Mouse (Mus musculus) liver, embryonic 15.5 days (tissue): ENCODE data around the gene Kctd2. TPM values are rescaled to one million over a fixed set of nuclear protein-coding genes. Genes with fewer than 3 reads are reported as not detected.
A peak's percentile ranks its signal among the peaks of the same experiment; 100 is the strongest.

Source experiments
- ATAC-seq: fragments of 200-750 bp; cut with Nextera tagmentation; 2 replicates; pipeline ENCODE4 v1.8.0; 2017; ENCODE audit warnings: moderate number of reproducible peaks, mild to moderate bottlenecking, moderate library complexity; ENCODE audit not compliant: insufficient read depth
- H3K27ac ChIP-seq: fragments of 300-500 bp; sonication (generic); replicated peaks from 2 replicates; pipeline ENCODE4 v1.5.1; 2015; ENCODE audit warnings: mild to moderate bottlenecking, inconsistent platforms
- H3K27me3 ChIP-seq: fragments of 300-500 bp; sonication (generic); 2 replicates; pipeline ENCODE4 v1.6.1; 2015; ENCODE audit warnings: mild to moderate bottlenecking, inconsistent platforms
- H3K36me3 ChIP-seq: fragments of 300-500 bp; sonication (generic); replicated peaks from 2 replicates; pipeline ENCODE4 v1.6.1; 2015; ENCODE audit warnings: moderate library complexity, mild to moderate bottlenecking, inconsistent platforms
- H3K4me1 ChIP-seq: fragments of 300-500 bp; sonication (generic); replicated peaks from 2 replicates; pipeline ENCODE4 v1.6.1; 2015; ENCODE audit warnings: inconsistent platforms
- H3K4me2 ChIP-seq: fragments of 300-500 bp; sonication (generic); 2 replicates; pipeline ENCODE4 v1.6.1; 2015; ENCODE audit warnings: moderate library complexity, mild to moderate bottlenecking, inconsistent platforms
- H3K4me3 ChIP-seq: fragments of 300-500 bp; sonication (generic); replicated peaks from 2 replicates; pipeline ENCODE4 v1.5.1; 2015; ENCODE audit warnings: mild to moderate bottlenecking, inconsistent platforms
- H3K9ac ChIP-seq: fragments of 300-500 bp; sonication (generic); 2 replicates; pipeline ENCODE4 v1.6.1; 2015; ENCODE audit warnings: moderate library complexity, mild to moderate bottlenecking, inconsistent platforms
- H3K9me3 ChIP-seq: fragments of 300-500 bp; sonication (generic); replicated peaks from 2 replicates; pipeline ENCODE4 v1.6.1; 2016; ENCODE audit warnings: inconsistent platforms
- WGBS: fragments of 180-500 bp; shearing (Covaris S2); methylation state at CpG from one replicate; pipeline ENCODE4 v1.1.7; 2015; ENCODE audit warnings: mixed read lengths; ENCODE audit not compliant: insufficient replicate concordance; 5-methylcytosine and 5-hydroxymethylcytosine counted together
- polyA plus RNA-seq: library from polyadenylated mRNA; unstranded; fragments of >200 nt; fragmentation: Nextera tagmentation; extraction: Ambion mirVana; gene quantifications from 2 replicates; pipeline ENCODE4 v1.2.1, GENCODE M21; 2015

Gene Kctd2
- polyA plus RNA-seq, 1 experiment from 2014 or later, result 4.4 TPM

DNA sequence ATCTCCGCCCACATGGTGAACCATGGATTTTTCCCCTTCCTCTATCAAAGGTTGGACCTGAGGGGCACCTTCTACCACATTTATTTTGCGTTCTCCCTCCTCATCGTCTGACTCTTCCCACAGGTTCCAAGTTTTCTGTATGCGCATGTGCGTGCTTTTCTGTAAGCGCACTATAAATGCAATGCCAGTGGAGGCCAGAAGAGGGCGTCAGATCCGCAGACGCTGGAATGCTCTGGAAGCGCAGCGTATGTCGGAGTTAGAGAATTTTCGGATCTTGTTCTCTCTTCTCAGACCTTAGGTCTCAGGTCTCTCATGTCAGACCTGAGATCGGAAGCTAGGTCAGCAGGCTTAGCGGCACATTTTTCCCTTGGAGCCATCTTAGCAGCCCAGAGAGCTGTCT, 35.7 kb downstream of the Kctd2 start:
- no peak overlapping the region for H3K27ac ChIP-seq
- ATAC-seq, result no peak
- no peaks in the 10 kb centered on the region for H3K36me3 ChIP-seq
- WGBS, result 77% methylated on average over 15 of the region's 15 CpGs
- no peak overlapping the region for H3K4me3 ChIP-seq
- 0 out of 2 replicates have a peak, but pooled peaks cover 2% of the 10 kb centered on the region for H3K27me3 ChIP-seq
- no peak overlapping the region for H3K4me2 ChIP-seq
- H3K9me3 ChIP-seq, result no peaks in the 10 kb centered on the region
- no peak overlapping the region for H3K9ac ChIP-seq
- peaks cover 3% of the 10 kb centered on the region; the same call in 1 of the 2 replicates for H3K4me1 ChIP-seq

DNA sequence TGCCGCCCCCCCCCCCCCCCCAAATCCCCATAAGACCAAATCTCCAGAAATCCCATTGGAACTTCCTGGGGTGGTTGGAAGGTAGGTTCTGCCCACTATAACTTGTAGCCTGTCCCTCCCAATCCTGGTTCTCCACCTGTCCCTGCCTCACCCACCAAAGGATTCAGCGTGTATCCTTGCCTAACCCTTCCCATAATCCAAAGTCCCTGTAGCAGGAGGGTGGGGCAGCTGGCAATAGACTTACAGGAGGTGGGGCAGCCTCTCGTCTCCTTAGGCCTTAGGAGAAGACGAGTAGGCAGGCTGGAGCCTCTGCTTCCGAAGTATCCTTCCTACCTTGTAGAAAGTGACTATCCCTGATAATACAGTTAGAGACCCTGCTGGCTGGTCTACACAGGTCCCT, 36.3 kb downstream of the Kctd2 start:
- ATAC-seq, result no peak
- WGBS, result 66% methylated on average over 5 of the region's 5 CpGs
- Histone ChIP-seq H3K4me3 (no peak overlapping the region), H3K9me3 (no peaks in the 10 kb centered on the region), H3K4me2 (no peak overlapping the region), H3K9ac (no peak overlapping the region), H3K27me3 (0 out of 2 replicates have a peak, but pooled peaks cover 5% of the 10 kb centered on the region), H3K36me3 (no peaks in the 10 kb centered on the region), H3K4me1 (peaks cover 3% of the 10 kb centered on the region; the same call in 1 of the 2 replicates), H3K27ac (no peak overlapping the region)

- ATAC-seq, result no peak
- H3K9ac ChIP-seq, result no peak overlapping the region
- no peaks in the 10 kb centered on the region for H3K36me3 ChIP-seq
- WGBS, result 35% methylated on average over 6 of the region's 6 CpGs
- no peak overlapping the region for H3K4me2 ChIP-seq
- peaks cover 12% of the 10 kb centered on the region; the same call in 1 of the 2 replicates for H3K27me3 ChIP-seq
- peaks cover 3% of the 10 kb centered on the region; the same call in 1 of the 2 replicates for H3K4me1 ChIP-seq
- H3K27ac ChIP-seq, result no peak overlapping the region
- no peaks in the 10 kb centered on the region for H3K9me3 ChIP-seq
- H3K4me3 ChIP-seq, result no peak overlapping the region
Measured at GRCm38 (mm10) chr11:115457405-115457804, 37.5 kb downstream of the Kctd2 start.

GRCm38 (mm10) chr11:115460976-115461375, 41.0 kb downstream of the Kctd2 start:
- H3K9me3 ChIP-seq, result no peaks in the 10 kb centered on the region
- WGBS, result 24% methylated on average over 8 of the region's 8 CpGs
- H3K36me3 ChIP-seq, result no peaks in the 10 kb centered on the region
- H3K4me1 ChIP-seq, result no peaks in the 10 kb centered on the region; the same call in 1 of the 2 replicates
- H3K4me2 ChIP-seq, result no peak overlapping the region
- H3K27ac ChIP-seq, result no peak overlapping the region
- H3K27me3 ChIP-seq, result peaks cover 23% of the 10 kb centered on the region; the same call in 1 of the 2 replicates
- ATAC-seq, result no peak
- H3K9ac ChIP-seq, result no peak overlapping the region
- no peak overlapping the region for H3K4me3 ChIP-seq

DNA sequence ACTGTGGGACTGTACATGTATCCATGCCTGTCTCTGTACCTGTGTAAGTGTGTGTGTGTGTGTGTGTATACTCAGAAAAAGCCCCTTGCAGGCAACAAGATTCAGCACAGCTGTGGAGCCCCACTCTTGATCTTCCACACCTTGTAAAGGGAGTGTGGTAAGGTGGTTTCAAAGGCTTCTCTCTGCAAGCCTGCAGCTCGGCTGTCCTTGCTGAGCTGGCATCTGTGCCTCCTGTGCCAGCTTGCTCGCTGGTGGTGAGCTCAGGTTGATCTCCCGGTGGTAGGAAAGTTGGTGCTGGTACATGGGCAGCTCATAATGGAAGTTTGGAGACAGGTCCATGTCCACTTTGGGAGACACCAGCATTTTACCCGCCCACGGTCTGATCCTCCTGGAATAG, 41.9 kb downstream of the Kctd2 start:
- H3K4me2 ChIP-seq, result no peak overlapping the region
- H3K9ac ChIP-seq, result no peak overlapping the region
- WGBS, result 57% methylated on average over 5 of the region's 5 CpGs
- peaks cover 23% of the 10 kb centered on the region; the same call in 1 of the 2 replicates for H3K27me3 ChIP-seq
- no peak overlapping the region for H3K4me3 ChIP-seq
- no peaks in the 10 kb centered on the region for H3K9me3 ChIP-seq
- no peak overlapping the region for H3K27ac ChIP-seq
- H3K4me1 ChIP-seq, result no peaks in the 10 kb centered on the region; the same call in 1 of the 2 replicates
- no peak for ATAC-seq
- no peaks in the 10 kb centered on the region for H3K36me3 ChIP-seq

DNA sequence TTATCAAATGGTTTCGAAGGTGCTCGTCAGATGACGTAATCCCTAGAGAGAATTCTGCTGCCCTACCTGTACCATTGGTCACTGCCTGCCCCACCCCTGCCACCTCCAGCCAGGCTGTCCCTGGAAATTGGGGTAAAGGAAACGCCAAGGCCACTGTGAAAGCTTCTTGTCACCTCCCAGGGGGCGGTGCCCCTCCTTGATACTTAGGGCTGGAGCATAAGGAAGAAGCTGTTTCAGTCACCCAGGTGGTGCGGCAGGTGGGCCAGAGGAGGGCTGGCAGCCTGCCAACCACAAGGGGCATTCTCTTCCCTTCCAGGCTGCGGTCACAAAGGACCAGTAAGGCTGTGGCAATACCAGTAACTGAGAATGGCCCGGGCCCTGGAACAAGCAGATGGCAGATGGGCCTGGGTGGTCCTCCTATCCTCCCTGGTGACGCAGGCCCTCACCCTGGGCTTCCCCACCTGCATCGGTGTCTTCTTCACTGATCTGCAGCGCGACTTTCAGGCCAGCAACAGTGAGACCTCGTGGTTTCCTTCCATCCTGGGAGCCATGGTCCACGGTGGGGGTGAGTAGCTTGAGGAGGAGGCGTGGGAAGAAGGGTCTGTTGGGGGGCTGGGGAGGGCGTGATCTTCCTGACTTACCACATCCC, 42.4 kb downstream of the Kctd2 start, which contains the start of gene Slc16a5:
Gene Slc16a5, plus strand, starts transcription at position 232 of the 649 bp plus-strand sequence.
- Histone ChIP-seq H3K36me3 (no peaks in the 10 kb centered on the region), H3K4me1 (no peaks in the 10 kb centered on the region; the same call in 1 of the 2 replicates), H3K27ac (no peak within 1 kb of the TSS), H3K27me3 (peaks cover 23% of the 10 kb centered on the region; the same call in 1 of the 2 replicates), H3K4me2 (no peak within 1 kb of the TSS), H3K9me3 (no peaks in the 10 kb centered on the region), H3K9ac (no peak within 1 kb of the TSS), H3K4me3 (no peak within 1 kb of the TSS)
- peak; percentile 16; the same call in 1 of the 2 replicates for ATAC-seq
- 51% methylated on average over 16 of the region's 16 CpGs for WGBS

GRCm38 (mm10) chr11:115463397-115463796, 43.5 kb downstream of the Kctd2 start:
- Histone ChIP-seq H3K27me3 (peaks cover 23% of the 10 kb centered on the region; the same call in 1 of the 2 replicates), H3K36me3 (no peaks in the 10 kb centered on the region), H3K4me2 (no peak overlapping the region), H3K27ac (no peak overlapping the region), H3K9ac (no peak overlapping the region), H3K4me3 (no peak overlapping the region), H3K4me1 (no peaks in the 10 kb centered on the region), H3K9me3 (no peaks in the 10 kb centered on the region)
- ATAC-seq, result no peak
- 61% methylated on average over 11 of the region's 11 CpGs for WGBS

- no peak overlapping the region for H3K4me3 ChIP-seq
- no peaks in the 10 kb centered on the region for H3K9me3 ChIP-seq
- H3K36me3 ChIP-seq, result no peaks in the 10 kb centered on the region
- H3K27ac ChIP-seq, result no peak overlapping the region
- 72% methylated on average over 8 of the region's 8 CpGs for WGBS
- H3K27me3 ChIP-seq, result peaks cover 23% of the 10 kb centered on the region; the same call in 1 of the 2 replicates
- ATAC-seq, result no peak
- no peak overlapping the region for H3K4me2 ChIP-seq
- H3K9ac ChIP-seq, result no peak overlapping the region
- no peaks in the 10 kb centered on the region for H3K4me1 ChIP-seq
Measured at GRCm38 (mm10) chr11:115464851-115465250, 44.9 kb downstream of the Kctd2 start.

DNA sequence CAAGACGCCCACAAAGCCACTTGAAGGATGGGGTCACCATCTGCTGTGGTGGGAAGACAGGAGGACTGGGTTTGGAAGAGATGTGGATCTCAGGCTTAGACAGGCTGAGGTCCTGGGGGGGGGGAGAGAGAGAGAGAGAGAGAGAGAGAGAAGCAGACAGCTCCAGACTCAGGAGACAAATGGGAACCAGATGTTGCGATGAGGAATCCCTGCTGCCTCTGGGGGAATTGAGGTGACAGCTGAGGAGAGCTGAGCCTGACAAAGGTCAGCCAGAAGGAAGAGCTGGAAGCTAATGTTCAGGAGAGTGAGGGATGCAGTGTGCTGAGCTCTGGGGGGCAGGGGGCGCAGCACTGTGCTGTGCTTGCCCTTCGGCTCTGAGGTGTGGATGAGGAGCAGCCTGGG, 47.3 kb downstream of the Kctd2 start:
- Histone ChIP-seq H3K9me3 (no peaks in the 10 kb centered on the region), H3K4me3 (no peak overlapping the region), H3K27ac (no peak overlapping the region), H3K36me3 (no peaks in the 10 kb centered on the region), H3K4me2 (no peak overlapping the region), H3K9ac (no peak overlapping the region), H3K4me1 (no peaks in the 10 kb centered on the region), H3K27me3 (peaks cover 13% of the 10 kb centered on the region; the same call in 1 of the 2 replicates)
- WGBS, result 45% methylated on average over 4 of the region's 4 CpGs
- no peak for ATAC-seq

GRCm38 (mm10) chr11:115472183-115472582, 52.3 kb downstream of the Kctd2 start:
- H3K36me3 ChIP-seq, result no peaks in the 10 kb centered on the region
- no peak overlapping the region for H3K4me2 ChIP-seq
- H3K9ac ChIP-seq, result no peak overlapping the region
- H3K4me1 ChIP-seq, result peaks cover 39% of the 10 kb centered on the region
- WGBS, result 69% methylated on average over 7 of the region's 7 CpGs
- no peaks in the 10 kb centered on the region for H3K27me3 ChIP-seq
- H3K9me3 ChIP-seq, result no peaks in the 10 kb centered on the region
- H3K4me3 ChIP-seq, result no peak overlapping the region
- ATAC-seq, result no peak
- no peak overlapping the region for H3K27ac ChIP-seq

DNA sequence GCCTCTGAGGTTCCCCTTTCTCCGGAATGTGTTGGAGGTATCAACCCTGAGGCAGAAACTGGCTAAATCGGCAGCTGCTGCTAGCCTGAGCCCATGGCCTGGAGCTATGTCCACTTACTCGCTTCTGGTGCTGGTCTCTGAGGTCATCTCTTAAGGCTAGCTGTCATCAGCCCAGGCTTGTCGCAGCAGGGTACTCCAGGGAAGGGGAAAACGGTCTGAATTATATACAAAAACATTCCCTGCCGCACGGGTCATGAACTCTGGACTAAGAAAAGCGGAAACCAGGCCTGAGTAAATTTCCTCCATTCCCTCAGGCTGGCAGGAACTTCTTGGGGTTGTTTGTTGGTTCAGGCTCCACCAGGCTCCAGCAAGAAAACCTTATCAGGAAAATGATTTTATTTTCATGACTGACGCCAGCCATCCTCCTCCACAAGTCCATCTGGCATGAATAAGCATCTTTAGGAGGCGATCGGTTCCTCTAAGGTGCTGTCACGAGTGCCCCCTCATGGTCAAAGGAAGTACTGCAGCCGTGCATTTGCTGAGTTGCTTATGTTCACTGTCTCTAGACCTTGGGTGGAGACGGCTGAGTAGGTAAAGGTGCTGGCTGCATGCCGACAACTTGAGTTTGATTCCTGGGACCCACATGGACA, 53.8 kb downstream of the Kctd2 start:
- no peaks in the 10 kb centered on the region for H3K9me3 ChIP-seq
- peaks cover 40% of the 10 kb centered on the region for H3K4me1 ChIP-seq
- peak overlapping the region; percentile 83 for H3K27ac ChIP-seq
- WGBS, result 20% methylated on average over 15 of the region's 15 CpGs
- no peak overlapping the region for H3K9ac ChIP-seq
- H3K4me3 ChIP-seq, result no peak overlapping the region; the same call in 1 of the 2 replicates
- peak; percentile 46 for ATAC-seq
- H3K27me3 ChIP-seq, result no peaks in the 10 kb centered on the region
- peak overlapping the region; percentile 54 for H3K4me2 ChIP-seq
- no peaks in the 10 kb centered on the region for H3K36me3 ChIP-seq
